Mouse (Mus musculus) ES-Bruce4 (cell line): ENCODE results near the gene Fcgr4.
"Not testable (repeated sequence)": the region's sequence is repeated elsewhere in the genome, so short reads cannot be mapped to it uniquely, and the experiment has no call there.

ENCODE experiments used
- CTCF ChIP-seq: IDR thresholded peaks from one replicate; pipeline ENCODE4 v1.8.1; 2011; ENCODE audit warnings: low read depth, low read length
- POLR2A ChIP-seq: IDR thresholded peaks from one replicate; pipeline ENCODE4 v1.8.1; 2011; ENCODE audit warnings: low read length; ENCODE audit not compliant: insufficient read depth

DNA sequence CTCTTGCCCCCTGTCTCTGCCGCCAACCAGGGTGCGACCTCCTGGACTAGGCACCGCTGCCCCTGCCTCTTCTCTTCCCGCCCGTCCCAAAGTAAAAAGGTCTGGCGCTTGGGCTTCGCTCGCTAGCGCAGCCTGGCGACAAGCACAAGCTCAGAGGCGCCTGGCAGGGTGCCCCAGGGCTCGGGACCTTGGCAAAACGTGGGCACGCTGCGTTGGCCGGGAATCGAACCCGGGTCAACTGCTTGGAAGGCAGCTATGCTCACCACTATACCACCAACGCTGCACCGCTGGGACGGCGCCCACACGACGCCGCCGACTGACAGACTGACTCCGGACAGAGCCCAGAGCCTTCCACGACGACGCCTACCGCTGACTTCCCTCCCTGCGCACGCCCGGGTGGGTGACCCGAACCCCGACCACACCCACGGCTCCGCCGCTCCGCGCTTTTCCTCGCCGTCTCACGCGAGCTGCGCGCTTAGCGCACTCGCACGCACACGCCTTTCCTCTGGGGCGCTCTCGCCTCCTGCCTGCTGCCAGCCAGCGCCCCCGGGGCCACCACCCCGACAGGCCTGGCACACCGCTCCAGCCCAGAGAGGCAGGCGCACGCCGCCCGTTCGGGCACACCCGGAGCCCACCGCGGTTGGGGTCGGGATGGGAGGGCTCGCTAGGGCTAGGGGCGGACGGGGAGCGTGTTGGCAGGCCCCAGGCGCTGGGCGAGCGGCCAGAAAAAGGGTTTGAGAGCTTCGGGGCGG is 45.9 kb downstream of the Fcgr4 start, which contains the start of gene Fcgr3:
- TF ChIP-seq CTCF, POLR2A: not testable (repeated sequence)
